Mouse (Mus musculus) left cerebral cortex, postnatal 14 days (tissue): Measurements from ENCODE around the gene Btbd18. TPM values are rescaled to one million over a fixed set of nuclear protein-coding genes. Genes with fewer than 3 reads are reported as not detected.
A peak's percentile ranks its signal among the peaks of the same experiment; 100 is the strongest.

Experiments used
- DNase-seq, 2 experiments: peaks; one replicate each; pipeline ENCODE4 v3.0.0; 2021 to 2022; ENCODE audit warnings: low spot score in 2 of 2, mixed read lengths in 1 of 2
- intact Hi-C: fragments of 180-260 bp; cut with DNase I; formaldehyde crosslinking; loops from one replicate; pipeline ENCODE4 v1.15.1; 2025
- long read RNA-seq, 2 experiments: library from polyadenylated mRNA; stranded (forward); transcript quantifications; one replicate each; pipeline ENCODE4 v2.0.0; 2021
- total RNA-seq, 2 experiments: library from RNA; stranded (reverse); gene quantifications; 2 replicates each; pipeline ENCODE4 v1.2.3; 2021

Gene Btbd18
- total RNA-seq, result not detected
- long read RNA-seq, experiment 1, result 0 reads
- long read RNA-seq, experiment 2, result 0 reads

GRCm38 (mm10) chr2:84658806-84659205 is at the start of gene Btbd18:
TSS of gene Btbd18 (plus strand) at chr2:84659079.
- no peak for DNase-seq
- intact Hi-C loops, result no loop called here

- intact Hi-C loops, result no loop called here
Observed at GRCm38 (mm10) chr2:84612764-84613163, 46.1 kb upstream of the Btbd18 start.

GRCm38 (mm10) chr2:84617637-84618515 is 41.0 kb upstream of the Btbd18 start:
- DNase-seq, result peak; percentile 54 to 70
- intact Hi-C loops, result loop anchor here (5.0 kb wide), 1 partner anchor 44 kb away; no protein-coding TSS in a partner anchor

More at GRCm38 (mm10) chr2:84612764-84613163, 46.1 kb upstream of the Btbd18 start:
- no peak for DNase-seq

- no peak for DNase-seq
- intact Hi-C loops, result loop anchor here (5.0 kb wide), 1 partner anchor 43 kb away; no protein-coding TSS in a partner anchor
Observed at GRCm38 (mm10) chr2:84618914-84619313, 40.0 kb upstream of the Btbd18 start.

- DNase-seq, result no peak
- intact Hi-C loops, result loop anchor here (5.0 kb wide), 1 partner anchor 43 kb away; no protein-coding TSS in a partner anchor
Observed at GRCm38 (mm10) chr2:84619646-84620340, 39.1 kb upstream of the Btbd18 start.

- no peak for DNase-seq
- intact Hi-C loops, result no loop called here
Observed at GRCm38 (mm10) chr2:84622668-84623067, 36.2 kb upstream of the Btbd18 start.

- DNase-seq, result no peak
- intact Hi-C loops, result no loop called here
Observed at GRCm38 (mm10) chr2:84623428-84624119, 35.3 kb upstream of the Btbd18 start.

- no peak for DNase-seq
- intact Hi-C loops, result no loop called here
Observed at GRCm38 (mm10) chr2:84624201-84624600, 34.7 kb upstream of the Btbd18 start.

GRCm38 (mm10) chr2:84626366-84626975 is 32.4 kb upstream of the Btbd18 start:
- intact Hi-C loops, result no loop called here
- DNase-seq, result no peak

GRCm38 (mm10) chr2:84627036-84627435 is 31.8 kb upstream of the Btbd18 start:
- intact Hi-C loops, result no loop called here
- DNase-seq, result no peak

- DNase-seq, result no peak
- intact Hi-C loops, result no loop called here
Observed at GRCm38 (mm10) chr2:84632001-84632400, 26.9 kb upstream of the Btbd18 start.

GRCm38 (mm10) chr2:84632999-84633398 is 25.9 kb upstream of the Btbd18 start:
- intact Hi-C loops, result no loop called here
- DNase-seq, result no peak

GRCm38 (mm10) chr2:84634006-84634405 is 24.9 kb upstream of the Btbd18 start:
- intact Hi-C loops, result loop anchor here (2.0 kb wide), 1 partner anchor 15 kb away; no protein-coding TSS in a partner anchor

GRCm38 (mm10) chr2:84634934-84635482 is 23.9 kb upstream of the Btbd18 start:
- intact Hi-C loops, result loop anchor here (2.0 kb wide), 1 partner anchor 14 kb away; no protein-coding TSS in a partner anchor
- DNase-seq, result peak in 1 of 2 experiments; percentile 20

More at GRCm38 (mm10) chr2:84634006-84634405, 24.9 kb upstream of the Btbd18 start:
- DNase-seq, result no peak

- peak; percentile 72 to 86 for DNase-seq
- intact Hi-C loops, result loop anchor here (2.0 kb wide), 1 partner anchor 13 kb away; no protein-coding TSS in a partner anchor
Observed at GRCm38 (mm10) chr2:84635611-84636010, 23.3 kb upstream of the Btbd18 start.

GRCm38 (mm10) chr2:84636231-84636741 is 22.6 kb upstream of the Btbd18 start:
- intact Hi-C loops, result no loop called here
- no peak for DNase-seq

- no peak for DNase-seq
- intact Hi-C loops, result no loop called here
Observed at GRCm38 (mm10) chr2:84637452-84638165, 21.3 kb upstream of the Btbd18 start.
